Mouse (Mus musculus): ENCODE measurements around the gene Prr3.
"Not testable (repeated sequence)": the region's sequence is repeated elsewhere in the genome, so short reads cannot be mapped to it uniquely, and the experiment has no call there.

Gene Prr3

DNA sequence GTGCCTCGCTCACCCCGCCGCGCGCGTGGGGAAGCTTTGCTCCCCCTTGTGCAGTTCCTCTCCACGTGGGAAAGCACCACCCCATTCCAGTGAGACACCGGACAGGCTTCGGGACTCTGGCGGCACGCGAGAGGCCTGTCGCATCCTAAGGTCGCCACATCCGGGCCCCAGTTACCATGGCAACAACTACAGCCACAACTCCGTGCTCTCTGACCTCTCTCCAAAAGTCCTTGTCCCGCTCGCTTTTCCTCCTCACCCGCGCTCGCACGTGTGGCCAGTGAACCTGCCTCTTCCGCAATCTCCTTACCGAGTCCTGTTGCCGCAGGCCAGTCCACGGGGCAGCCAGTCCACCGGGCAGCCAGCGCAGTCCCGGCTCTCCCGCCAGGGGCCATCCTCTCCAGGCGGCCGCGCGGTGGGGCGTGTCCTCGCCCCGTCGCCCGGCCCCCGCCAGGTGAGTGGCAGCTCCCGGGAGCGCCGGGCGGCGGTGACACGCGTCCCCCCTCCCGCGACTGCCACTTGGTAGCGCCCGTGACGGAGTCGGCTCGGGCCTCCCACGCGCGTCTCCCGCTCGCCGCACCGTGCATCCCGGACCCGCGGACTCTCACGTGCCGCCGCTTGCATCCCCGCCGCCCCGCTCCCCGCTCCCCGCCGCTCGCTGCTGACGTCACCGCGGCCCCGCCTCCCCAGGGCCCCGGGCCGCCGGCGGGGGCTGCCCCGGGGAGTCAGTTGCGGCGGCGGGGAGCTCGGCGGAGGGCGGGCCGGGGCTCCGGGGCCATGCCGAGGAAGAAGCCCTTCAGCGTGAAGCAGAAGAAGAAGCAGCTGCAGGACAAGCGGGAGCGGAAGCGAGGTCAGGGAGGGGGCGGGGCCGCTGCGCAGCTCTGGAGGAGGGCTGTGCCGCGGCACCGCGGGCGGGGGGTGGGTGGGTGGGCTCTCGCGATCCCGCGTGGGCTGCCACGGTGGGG lies at the start of gene Prr3, which contains the start of gene Gnl1:
Prr3 (minus strand) TSS at position 836 of the 962 bp plus-strand sequence.
Gnl1 (plus strand) TSS at position 451 of the 962 bp plus-strand sequence.
- CTCF ChIA-PET = interaction anchor here (0.8 kb wide), 1 partner anchor 10 kb away, joined by 3 read pairs; the partner anchor contains the start of gene Abcf1

DNA sequence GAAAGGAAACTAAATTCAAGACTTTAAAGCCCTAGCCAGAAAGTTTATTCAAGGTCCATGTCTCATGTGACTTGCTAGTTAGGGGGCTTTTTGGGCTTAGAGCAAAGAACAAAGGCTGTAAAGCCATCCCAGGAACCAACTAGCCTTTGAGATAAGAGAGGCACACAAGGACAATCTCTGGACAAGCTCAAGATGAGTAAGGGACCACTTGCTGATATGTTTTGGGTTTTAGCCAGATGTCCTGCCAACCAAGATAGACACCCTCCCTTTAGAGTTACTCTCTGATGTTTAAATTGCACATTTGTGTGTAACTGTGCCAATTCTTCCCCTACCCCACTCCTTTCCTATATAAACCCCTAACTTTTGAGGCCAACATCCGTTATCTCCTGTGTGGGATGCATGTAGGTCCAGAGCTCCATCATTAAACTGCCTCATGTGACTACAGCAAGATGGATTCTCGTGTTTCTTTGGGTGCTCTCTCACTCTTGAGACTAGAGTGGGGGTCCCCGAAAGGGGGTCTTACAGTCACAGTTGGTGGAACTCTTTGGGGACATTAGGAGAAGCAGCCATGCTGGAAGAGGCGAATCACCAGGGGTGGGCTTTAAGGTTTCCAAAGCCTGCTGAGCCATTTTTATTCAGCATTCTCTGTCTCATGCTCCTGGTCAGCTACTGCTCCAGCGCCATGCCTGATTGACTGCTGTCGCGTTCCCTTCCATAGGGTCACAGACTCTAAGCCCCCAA lies 49.0 kb upstream of the Prr3 start:
- CTCF ChIA-PET = interaction anchor here (1.8 kb wide), 1 partner anchor 32 kb away, joined by 5 read pairs; no protein-coding TSS in a partner anchor

DNA sequence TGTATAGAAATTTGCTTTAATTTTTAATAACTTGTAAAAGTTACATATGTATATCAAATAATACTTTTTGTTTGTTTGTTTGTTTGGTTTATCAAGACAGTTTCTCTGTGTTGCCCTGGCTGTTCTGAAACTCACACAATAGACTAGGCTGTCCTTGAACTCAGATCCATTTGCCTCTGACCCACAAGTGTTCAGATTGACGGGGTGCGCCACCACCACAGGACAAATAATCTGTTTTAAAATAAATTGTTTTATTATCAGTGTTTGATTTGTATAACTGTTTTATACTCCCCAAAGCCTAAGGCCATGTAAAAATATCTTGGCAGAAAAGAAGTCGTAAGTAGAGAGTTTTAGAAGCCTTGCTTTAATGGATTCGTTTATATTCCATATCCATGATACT lies 47.6 kb upstream of the Prr3 start:
- CTCF ChIA-PET = no interaction called here

DNA sequence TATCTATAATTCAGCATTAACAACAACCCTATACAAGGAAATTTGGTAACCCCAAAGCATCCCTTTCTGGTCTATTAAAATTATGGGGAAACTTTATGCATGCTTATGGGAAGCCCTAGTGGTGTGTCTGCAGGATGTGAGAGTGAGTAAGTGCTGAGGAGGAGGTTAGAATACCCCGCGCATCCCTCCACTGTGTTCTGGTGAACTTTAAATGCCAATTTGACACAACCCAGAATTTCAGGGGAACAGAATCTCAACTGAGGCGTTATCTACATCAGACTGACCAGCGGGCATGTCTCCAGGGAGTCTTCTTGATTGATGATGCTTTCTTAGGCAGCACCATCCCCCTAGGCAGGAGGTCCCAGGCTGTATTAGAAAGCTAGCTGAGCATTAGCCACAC lies 45.9 kb upstream of the Prr3 start:
- CTCF ChIA-PET = interaction anchor here (0.6 kb wide), 1 partner anchor 87 kb away, joined by 5 read pairs; no protein-coding TSS in a partner anchor

DNA sequence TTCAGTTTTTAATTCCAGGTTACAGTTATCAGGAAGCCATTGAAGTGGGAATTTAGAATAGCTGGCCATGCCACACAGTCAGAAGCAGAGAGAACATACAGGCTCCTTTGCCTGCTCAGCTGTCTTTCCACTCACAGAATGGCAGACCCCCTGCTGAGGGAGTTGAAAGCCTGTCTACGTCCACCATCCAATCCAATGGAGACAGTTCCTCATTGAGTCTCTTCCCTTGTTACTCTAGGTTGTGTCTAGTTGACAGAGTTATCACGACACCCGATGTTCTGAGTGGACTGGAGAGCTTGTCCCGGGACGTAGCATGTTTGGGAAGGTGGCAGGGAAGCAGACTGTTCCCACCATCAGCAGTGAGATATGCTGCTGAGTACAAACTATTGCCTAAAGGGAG lies 45.2 kb upstream of the Prr3 start:
- CTCF ChIA-PET = no interaction called here

DNA sequence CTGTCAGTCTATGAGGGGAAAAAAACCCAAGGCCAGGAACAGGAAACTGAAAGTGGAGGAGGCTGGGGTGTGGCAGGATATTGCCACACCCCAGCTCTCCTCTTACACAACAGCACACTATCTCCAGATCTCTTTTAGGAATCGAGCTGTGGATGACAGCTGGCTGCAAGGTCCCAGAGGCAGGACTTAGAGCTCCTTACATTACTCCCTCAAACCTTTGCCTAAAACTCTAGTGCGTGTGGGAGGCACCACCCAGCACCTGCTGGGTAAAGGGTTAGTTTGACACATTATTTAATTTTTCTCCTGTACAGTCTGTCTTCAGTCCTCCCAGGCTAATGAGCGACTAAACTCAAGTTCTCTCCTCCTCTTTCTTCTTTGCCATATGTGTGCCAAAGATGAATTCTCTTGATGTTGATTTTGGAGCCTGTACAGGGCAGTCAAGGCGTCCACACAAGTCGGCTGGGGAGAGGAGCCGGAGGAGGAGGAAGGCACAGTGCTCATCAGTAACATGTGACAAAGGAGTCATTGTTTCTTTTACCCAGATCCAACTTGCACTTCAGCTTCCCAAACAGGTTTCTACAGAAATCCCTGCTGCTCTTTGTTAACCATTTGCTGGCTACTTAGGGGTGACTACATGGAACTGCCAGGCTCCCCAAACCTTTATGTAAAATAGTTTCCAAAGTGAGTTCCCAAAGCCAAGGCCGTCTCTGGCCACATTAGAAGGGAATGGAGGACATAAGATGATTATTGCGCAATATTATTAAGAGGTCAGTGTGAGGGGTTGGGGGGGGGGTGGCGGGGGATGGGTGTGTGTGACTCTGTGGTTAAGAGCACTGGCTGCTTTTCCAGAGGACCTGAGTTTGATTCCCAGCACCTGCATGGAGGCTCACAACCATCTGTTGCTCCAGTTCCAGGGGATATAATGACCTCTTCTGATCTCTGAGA lies 43.9 kb upstream of the Prr3 start:
- CTCF ChIA-PET = no interaction called here

DNA sequence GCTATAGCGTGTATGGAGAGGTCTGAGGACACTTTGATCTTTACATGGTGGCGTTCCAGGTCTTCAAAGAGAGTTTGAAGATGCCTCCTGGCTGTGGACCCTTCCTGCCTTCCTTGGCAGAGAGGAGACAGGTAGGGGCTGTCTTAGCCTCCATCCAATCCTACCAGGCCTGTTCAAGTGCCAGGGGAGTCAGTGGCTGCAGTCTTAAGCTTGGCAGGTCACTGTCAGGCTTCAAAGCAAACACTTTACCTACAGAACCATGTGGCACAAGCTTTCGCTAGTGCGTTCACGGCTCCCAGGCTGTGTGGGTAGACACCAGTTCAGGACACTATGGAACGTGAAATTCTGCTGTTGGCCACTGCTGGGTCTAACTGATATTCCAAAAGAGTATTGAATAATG lies 42.9 kb upstream of the Prr3 start:
- CTCF ChIA-PET = no interaction called here

DNA sequence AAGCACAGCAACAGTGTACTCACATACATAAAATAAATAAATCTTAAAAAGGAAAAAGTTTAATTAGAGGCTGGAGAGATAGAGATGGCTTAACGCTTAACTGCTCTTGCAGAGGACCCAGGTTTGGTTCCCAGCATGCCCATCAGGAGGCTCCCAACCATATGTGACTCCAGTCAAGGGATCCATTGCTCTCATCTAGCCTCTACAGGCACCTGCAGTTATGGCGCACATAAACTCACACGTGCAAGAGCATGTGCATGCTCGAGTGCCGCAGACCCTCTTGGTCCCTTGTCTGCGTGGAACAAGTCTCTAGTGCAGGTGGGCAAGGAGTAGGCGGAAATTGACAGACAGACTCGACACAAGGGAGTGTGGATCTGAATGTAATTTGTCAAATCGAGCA lies 42.1 kb upstream of the Prr3 start:
- CTCF ChIA-PET = interaction anchor here (0.9 kb wide), 1 partner anchor 19 kb away, joined by 4 read pairs; no protein-coding TSS in a partner anchor

DNA sequence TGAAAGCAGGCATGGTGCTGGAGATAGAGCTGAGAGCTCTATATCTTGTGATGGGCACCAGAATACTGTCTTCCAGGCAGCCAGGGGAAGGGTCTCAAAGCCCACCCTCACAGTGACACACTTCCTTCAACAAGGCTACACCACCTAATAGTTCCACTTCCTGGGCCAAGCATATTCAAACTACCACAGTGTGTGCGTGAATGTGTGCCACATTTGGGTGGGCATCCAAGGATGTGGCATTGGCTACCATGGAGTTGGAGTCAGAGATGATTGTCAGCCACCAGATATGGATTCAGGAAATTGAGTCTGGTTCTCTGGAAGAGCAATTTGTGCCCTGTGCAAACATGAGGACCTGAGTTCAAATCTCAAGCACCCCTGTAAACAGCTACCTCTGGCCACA lies 41.3 kb upstream of the Prr3 start:
- CTCF ChIA-PET = interaction anchor here (0.9 kb wide), 1 partner anchor 19 kb away, joined by 4 read pairs; no protein-coding TSS in a partner anchor

DNA sequence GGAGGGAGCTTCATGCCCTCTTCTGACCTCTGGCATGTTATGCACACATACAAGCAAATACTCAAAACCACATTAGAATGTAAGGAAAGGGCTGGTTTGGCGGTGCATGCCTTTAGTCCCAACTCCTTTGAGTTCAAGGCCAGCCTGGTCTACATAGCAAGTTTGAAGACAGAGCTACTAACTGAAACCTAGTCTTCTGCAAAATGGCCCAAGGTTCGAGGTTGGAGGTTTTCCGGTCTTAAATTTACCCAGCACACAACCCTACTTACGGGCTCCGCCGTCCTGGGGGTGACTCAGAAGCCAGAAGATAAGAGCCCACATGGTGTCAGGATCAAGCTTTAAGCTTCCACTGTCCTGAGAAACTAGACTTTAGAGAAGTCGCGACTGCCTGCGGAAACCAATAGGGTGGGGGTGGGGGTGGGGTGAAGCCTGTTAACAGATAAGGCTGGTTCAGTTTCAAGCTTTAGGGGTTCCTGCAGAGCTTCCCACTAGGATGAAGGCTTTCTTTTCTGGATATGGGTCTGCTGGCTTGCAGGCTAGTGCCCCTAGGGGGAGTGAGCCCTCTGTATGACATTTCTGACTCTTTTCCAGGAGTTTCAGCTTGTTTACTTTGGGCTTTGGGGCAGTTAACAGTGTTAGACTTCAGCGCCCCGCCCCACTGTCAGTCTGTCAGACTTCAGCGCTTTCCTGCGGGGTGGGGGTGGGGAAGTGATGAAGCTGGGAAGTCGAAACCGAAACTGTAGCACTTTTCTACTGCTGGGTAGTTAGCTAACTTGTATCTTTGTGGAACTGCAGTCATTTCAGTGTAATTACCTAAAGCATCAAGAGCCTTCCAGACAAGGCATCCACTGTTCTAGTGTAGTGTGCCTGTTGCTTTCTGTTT lies 40.4 kb upstream of the Prr3 start, which contains the start of gene H2-T24:
H2-T24 (minus strand) TSS at position 370 of the 883 bp plus-strand sequence.
- CTCF ChIA-PET = interaction anchor here (0.5 to 0.7 kb wide), 2 partner anchors 17 to 385 kb away, joined by 3 to 10 read pairs; no protein-coding TSS in a partner anchor

DNA sequence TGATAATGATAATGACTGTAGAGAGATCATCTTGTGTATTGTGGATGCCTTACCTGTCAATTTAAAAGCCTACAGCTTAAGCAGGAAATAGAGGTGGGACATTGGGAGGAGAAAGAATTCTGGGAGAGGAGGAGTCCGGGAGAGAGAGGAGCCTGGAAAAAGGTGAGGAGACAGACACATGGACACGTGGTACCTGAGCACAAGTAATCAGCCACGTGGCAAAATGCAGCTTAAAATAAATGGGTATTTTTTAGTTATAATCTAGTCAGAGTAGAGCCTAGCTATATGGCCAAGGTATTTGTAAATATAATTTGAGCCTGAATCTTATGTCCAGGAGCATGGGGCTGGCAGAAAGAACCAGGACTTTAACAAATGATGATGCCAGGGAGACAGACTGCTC lies 39.5 kb upstream of the Prr3 start:
- CTCF ChIA-PET = no interaction called here

DNA sequence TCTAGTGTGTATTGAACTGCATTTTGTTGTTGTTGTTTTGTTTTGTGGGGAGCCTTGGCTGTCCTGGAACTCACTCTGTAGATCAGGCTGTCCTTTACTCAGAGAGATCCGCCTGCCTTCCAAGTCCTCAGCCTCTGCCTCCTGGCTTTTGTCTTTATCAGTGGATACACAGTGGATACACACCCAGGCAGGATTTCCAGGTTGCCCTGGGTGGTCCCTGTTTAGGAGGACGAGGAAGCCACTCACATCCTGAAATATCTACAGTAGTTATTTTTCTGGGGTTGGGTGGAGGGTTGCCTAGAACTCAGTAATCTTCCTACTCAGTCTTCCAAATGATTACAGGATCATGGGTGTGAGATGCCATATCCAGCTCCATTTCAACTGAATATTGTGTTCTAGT lies 38.9 kb upstream of the Prr3 start:
- CTCF ChIA-PET = no interaction called here

DNA sequence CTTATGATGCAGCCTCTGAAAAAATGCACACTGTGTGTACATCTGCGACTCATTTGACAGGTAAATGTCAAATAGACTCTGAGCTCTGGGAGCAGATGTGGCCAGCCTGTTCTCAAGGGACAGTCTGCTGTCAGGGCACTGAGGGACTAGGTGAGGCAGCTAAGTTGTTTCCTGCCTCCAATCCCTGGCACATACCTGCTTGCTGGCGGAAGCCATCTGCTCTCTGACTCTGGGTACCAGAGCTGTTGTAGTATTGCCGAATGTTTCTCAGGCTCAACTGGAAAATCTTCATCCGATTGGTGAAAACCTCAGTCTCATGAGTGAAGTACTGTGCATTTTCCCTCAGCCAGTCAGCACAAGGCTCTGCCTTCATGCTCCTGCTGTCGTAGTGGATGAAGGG lies 37.0 kb upstream of the Prr3 start:
- CTCF ChIA-PET = no interaction called here

DNA sequence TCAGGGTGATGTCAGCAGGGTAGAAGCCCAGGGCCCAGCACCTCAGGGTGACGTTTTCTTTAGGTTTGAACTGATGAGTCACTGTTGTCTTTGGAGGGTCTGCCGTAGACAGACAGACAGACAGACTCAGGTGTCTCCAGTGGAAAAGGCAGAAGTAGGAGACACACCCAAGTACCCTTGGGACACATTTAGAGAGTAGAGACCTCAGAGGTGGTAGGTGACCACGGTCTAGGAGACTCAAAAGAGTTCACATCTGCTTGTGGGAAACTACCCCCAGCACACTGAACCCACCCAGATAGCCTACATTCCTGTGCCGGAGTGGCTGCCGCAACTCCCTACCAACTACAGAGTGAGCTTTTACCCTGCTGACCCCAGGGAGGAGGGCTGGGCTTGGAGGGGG lies 34.9 kb upstream of the Prr3 start:
- CTCF ChIA-PET = no interaction called here

DNA sequence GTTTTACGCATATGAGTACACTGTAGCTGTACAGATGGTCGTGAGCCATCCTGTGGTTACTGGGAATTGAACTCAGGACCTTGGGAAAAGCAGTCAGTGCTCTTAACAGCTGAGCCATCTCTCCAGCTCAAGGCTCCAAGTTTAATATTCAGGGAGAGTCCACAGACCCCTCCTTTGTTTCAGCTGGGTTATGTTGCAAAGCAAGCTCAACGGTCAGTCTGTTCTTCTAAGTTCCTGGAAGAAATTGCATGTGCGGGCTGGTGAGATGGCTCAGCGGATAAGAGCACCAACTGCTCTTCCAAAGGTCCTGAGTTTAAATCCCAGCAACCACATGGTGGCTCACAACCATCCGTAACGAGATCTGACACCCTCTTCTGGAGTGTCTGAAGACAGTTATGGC lies 24.4 kb upstream of the Prr3 start:
- CTCF ChIA-PET = not testable (repeated sequence)

DNA sequence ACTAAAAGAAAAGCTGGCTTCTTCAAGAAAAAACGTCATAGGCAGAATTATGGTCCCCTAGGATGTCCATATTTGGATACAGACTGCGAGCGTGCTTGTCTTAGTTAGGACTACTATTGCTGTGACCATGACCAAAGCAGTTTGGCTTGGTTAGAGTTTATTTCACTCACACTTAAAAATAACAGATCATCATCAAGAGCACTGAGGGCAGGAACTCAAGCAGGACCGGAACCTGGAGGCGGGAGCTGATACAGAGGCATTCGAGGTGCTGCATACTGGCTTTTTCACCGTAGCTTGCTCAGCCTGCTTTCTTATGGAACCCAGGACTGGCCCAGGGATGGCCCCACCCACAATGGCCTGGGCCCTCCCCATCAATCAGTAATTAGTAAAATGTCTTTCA lies 23.3 kb upstream of the Prr3 start:
- CTCF ChIA-PET = interaction anchor here (1.4 to 1.7 kb wide), 2 partner anchors 9 to 17 kb away, joined by 4 to 10 read pairs; partner anchors contain the start of gene H2-T24

DNA sequence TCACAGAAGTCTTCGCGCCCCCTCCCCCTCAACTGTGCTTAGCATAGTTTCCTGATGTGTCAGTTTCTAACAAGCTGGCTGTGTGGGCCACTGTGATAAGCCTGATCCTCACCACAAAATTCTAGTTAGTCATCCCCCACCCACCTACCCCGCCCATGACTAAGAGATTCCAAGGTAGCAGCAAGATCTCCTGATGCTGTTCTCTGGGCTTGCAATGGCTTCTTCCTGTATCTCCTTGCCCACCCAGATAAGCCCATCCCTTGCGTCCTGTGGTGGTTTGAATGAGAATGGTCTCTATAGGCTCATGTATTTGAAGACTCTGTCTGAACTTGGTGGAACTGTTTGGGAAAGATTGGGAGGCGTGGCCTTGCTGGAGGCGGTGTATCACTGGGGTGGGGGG lies 21.9 kb upstream of the Prr3 start:
- CTCF ChIA-PET = no interaction called here

DNA sequence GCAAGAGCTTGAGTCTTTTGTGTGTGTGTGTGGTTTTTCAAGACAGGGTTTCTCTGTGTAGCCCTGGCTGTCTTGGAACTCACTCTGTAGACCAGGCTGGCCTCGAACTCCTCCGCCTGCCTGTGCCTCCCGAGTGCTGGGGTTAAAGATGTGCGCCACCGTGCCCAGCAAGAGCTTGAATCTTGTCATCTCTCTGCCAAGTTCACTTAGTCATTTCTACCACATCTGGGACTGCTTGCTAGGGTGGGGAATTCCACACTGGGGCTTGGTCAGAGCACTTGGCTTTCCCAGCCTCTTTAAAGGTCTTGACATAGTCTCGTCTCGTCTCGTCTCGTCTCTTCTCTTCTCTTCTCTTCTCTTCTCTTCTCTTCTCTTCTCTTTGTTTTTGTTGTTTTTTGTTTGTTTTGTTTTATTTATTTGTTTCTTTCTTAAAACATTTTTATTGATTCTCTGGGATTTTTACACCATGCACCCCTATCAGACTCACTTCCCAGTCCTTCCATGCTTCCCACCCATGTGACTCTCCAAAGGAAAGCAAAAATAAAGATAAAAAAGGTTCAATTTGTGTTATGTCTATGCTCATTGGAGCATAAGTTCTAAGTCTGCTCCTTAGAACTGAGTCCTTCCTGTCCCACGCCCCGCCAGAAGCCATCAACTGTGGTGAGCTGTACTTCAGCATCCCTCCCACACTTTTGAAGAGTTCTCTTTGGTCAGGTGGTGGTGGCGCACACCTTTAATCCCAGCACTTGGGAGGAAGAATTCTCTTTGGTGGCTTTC lies 21.3 kb upstream of the Prr3 start:
- CTCF ChIA-PET = no interaction called here

DNA sequence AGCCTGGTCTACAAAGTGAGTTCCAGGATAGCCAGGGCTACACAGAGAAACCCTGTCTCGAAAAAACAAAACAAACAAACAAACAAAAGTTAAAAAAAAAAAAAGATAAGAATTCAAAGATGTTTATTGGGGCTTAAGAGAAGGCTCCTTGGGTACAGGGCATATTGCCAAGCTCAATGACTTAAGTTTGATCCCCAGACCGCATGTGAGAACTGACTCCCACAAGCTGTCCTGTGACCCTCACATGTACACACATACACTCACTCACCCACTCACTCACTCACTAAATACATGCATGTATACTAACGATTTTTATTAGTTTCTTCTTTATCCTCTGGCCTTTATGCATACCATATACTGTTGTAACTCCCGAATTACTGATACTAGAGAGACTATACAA lies 20.3 kb upstream of the Prr3 start:
- CTCF ChIA-PET = no interaction called here
